Mouse (Mus musculus): ENCODE results near the gene Lmo3. TPM values are rescaled to one million over a fixed set of nuclear protein-coding genes. Genes with fewer than 3 reads are reported as not detected.

Gene Lmo3
- under 1 TPM in 1 of 2 experiments, not detected in 1; 0.16 TPM for total RNA-seq (2021)
- long read RNA-seq, experiment 1, result 0 reads
- long read RNA-seq, experiment 2, partial matches to known transcripts, result 0 of 1 reads
- long read RNA-seq, experiment 2, other reads (novel, unspliced or antisense), result 1 of 1 reads

GRCm38 (mm10) chr6:138581734-138582505 is at the start of gene Lmo3:
Gene Lmo3, minus strand, starts transcription at chr6:138581968.
- DNase-seq (ENCODE audit: low spot score), result no peak

DNA sequence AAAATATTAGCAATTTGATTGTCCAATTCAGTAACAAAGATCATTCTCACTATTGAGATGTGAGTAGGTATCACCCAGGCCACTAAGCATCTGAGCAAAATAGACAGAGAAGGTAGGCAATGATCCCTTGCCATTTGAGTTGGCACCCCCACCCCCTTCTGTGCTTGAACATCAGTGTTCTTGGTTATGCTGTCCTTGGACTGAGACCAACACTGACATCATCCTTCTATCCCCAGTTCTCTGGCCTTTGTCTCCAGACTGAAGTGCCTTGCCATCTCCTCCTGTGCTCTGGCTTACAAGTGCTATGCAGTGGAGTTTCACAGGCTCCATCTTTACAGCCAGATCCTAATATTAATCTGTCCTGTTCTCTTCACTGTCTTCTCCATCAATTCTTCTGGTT is 39.0 kb upstream of the Lmo3 start:
- no peak for DNase-seq (ENCODE audit: low spot score)

DNA sequence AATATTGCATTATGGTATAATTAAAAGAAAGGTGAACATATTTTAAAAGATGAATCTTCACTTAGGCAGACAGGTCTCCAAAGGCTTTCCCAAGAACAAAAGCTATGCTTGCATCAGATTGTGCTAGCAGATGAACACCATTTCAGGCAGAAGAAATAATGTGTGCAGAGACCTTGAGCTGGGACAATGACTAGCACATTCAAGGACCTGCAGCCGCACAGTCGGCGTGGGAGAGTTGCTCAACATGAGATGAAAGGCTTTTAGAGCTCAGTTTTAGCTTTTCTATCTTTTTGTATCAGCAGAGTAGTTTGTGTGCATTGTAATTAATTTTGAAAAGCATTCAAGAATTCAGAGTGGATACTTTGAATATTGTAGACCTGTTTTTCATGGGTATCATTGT is 36.6 kb upstream of the Lmo3 start:
- DNase-seq (ENCODE audit: low spot score), result no peak

DNA sequence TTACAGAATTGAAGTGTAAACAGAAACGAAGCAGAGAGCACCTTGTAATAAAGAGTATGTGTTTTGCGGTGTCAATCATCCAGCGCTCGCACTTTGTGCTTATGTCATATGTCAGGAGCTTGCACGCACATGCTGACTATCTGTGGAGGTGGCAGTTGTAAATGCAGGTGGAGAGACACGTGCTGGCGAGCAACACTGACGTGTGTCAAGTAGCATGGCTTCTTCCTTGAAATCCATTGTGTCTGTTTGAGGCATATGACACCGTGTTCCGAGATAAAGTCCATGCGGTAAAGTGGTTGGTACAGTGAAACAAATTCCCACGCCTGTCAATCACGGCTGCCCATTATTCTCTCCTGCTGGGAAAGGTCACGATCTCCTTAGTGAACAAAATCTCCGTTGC is 15.2 kb upstream of the Lmo3 start:
- DNase-seq (ENCODE audit: low spot score), result no peak

GRCm38 (mm10) chr6:138595991-138596698 is 14.4 kb upstream of the Lmo3 start:
- DNase-seq (ENCODE audit: low spot score), result no peak

DNA sequence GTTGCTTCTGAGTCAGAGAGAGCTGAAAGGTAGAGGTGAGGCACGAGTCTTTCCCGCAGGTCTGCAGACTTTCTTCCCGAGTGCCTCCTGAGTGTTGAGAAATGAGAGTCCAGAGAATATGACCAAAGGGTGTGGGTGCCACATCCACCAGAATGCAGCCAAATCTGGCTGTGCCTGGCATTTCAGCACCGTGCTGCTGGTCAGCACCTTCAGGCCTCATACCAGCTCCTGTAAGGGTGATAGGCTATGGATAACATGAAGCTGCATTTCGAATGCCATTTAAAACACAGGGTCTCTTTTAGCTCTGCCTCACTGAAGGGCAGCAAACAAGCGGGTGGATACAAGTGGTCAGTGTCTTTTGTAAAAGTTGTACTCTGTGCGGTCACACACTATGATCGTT is 1.5 kb upstream of the Lmo3 start:
- DNase-seq (ENCODE audit: low spot score), result no peak

DNA sequence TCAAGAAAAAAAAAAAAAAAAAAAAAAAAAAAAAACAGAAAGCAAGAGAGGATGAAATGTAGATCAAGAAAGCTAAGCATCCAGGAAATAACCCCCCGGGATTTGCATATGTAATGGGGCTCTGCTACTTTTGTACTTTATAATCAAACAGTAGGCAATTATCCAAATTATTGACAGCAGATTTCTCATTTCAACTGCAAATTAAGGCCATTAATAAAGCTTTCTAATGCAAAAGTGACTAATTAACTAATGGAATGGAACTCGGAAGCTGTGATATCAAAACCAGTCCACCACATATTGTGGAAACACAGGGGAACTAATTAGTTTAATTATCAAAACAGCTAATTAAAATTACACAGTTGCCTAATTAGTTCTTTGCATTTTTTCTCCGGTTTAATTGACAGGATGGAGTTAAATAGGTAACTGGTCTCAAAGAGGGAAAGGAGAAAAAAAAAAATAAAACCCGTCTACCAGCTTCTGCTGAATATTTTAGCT is 785 bp upstream of the Lmo3 start:
- DNase-seq (ENCODE audit: low spot score), result no peak

GRCm38 (mm10) chr6:138580491-138581076 is 1.2 kb downstream of the Lmo3 start:
- DNase-seq (ENCODE audit: low spot score), result no peak

DNA sequence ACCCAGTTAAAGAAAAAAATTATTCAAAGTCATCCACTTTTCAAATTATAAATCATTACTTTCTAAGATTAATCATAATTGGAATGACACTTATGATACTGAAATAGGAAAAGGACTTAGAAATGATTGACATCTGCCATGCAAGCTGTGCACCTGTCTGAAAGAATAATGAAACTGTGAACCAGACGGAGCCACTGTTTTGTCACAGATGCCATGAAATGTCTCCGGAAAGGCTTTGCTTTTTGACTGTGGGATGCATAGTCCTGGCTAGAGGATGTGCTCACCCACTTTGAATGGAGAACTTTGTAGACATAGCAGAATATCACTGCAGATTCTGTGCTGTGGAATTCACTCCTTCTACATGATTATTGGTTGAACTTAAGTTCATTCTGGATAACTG is 18.4 kb downstream of the Lmo3 start:
- DNase-seq (ENCODE audit: low spot score), result no peak

GRCm38 (mm10) chr6:138552144-138552543 is 29.6 kb downstream of the Lmo3 start:
- DNase-seq (ENCODE audit: low spot score), result no peak

GRCm38 (mm10) chr6:138534879-138535278 is 46.9 kb downstream of the Lmo3 start:
- no peak for DNase-seq (ENCODE audit: low spot score)

- no peak for DNase-seq (ENCODE audit: low spot score)
These were observed 75.1 kb downstream of the Lmo3 start for GRCm38 (mm10) chr6:138506642-138507041.

GRCm38 (mm10) chr6:138503946-138504345 is 77.8 kb downstream of the Lmo3 start:
- DNase-seq (ENCODE audit: low spot score), result no peak

DNA sequence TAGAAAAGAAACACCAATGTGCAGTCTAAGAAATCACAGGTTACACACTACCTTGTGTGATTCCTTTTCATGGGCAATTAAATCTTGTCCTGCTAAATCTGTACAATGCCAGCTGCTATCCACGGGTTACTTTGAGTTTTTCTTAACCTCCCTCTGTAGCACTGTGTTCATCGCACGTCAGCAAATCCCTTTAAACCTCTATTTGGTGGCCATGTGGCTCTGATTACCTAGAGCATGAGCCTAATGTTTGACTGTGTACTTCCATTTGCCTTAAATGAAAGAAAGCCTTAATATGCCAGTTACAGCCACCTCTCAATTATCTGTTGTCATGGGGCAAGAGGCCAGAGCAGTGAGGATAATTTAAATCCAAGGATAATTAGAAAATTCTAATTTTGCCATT is 98.9 kb downstream of the Lmo3 start:
- no peak for DNase-seq (ENCODE audit: low spot score)

DNA sequence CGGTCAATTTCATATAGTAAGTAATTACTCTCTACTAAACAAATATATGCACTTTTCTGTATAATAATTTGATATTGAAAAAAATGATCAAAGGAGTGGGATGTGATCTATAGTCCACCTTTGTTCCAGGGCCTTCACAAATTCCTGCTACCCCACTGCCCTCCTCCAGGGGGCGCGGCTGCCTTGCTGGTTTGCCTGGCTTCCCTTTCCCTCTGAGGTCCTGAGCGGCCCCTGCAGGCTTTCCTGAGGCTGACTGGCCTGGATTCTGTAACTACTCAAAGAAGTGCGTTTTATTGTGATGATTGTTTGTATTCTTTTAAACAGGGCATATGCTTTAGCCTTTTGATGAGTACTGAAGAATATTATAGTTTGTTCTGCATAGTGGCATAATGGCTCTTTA is 104.2 kb downstream of the Lmo3 start:
- DNase-seq (ENCODE audit: low spot score), result no peak

DNA sequence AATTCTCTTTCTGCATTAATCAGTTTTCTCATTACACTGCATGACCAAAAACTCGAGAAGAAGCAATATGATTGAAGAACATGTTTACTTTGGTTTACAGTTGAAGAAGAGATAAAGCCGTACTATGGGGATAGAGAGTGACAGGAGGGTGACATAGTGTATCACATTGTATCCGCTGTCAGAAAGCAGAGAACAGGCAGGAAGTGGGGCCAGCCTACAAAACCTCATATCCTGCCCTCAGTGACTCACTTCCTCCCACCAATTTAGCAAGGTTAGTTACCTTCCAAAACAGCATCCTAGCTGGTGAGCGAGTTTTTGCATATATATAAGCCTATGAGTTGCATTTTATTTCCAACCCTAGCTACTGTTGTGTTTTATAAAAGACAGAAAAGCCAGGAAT is 112.6 kb downstream of the Lmo3 start:
- no peak for DNase-seq (ENCODE audit: low spot score)

DNA sequence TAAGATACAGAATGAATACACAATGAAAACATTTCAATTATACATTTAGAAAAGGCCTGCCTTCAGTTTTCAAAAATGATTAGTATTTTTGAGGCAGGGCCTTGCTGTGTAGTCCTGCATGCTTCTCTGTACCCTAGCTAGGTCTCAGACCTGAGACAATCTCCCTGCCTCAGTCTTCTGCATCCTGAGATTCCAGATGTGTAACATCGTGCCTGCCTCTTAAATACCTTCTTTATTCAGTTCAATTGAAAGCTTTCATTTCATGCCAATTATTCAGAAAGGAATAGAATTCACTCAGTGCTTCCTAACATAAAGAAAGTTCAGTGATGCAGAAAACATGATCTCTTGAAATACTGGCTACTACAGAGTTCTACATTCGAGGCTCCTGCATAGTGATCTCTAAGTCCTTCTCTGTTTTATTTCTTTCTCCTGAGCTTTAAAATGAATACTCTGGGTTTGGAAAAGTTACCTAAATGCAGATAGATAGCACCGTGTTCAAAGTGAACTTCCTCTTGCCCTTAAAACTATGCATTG is 137.2 kb downstream of the Lmo3 start:
- no peak for DNase-seq (ENCODE audit: low spot score)

DNA sequence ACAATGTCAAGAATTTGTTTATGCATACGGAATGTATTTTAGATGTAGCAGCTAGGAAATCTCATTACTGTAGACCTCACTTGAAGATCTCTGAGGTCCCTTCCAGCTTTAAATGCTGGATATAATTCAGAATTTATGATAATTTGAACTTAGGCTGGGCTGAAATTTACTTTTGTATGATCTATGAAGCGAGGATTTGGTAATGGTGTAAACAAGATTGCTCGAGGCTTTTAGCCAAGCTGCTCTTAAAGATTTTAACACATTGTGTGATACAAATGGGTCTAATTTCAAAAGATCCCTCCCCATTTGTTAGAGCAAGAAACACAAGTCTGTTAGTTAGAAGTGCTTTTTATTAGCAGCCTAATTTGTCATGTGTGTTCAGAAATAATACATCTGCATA is 144.4 kb downstream of the Lmo3 start:
- no peak for DNase-seq (ENCODE audit: low spot score)

DNA sequence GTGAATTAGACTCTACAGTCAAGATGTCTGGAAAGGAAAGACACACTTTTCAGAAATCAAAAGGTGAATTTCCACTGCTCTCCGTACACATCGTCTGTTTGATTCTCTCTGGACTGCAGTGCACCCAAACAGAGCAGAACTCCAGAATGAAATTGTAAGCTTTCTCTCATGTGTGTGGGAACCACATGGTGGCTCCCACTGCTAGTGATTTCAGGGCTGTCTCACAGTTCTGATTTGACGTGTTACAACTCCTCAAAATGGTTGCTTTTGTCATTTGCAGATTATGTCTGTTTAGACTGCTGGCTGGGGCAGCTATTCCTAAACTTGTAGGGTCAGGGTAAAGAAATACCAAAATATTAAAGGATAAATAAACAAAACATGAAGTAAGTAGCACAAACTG is 145.0 kb downstream of the Lmo3 start:
- DNase-seq (ENCODE audit: low spot score), result no peak

DNA sequence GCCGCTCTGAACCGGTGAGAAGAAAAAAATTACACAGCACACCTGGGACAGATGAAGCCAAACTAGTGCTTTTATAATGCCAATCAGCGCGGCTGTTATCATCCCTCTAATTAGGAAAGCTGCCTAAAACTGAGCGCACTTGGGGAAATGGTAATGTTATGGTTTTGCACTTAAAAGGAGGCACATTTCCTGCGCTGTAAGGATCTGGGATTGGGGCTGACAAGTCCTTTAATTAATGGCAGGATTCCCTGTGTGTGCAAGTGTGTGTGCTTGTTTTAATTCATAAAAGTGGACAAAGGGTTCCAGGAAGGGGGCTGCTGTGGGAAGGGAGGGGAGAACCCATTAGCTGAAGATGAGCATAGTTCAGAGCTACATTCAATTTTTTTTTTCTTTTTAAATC is 154.4 kb downstream of the Lmo3 start:
- DNase-seq (ENCODE audit: low spot score), result no peak

DNA sequence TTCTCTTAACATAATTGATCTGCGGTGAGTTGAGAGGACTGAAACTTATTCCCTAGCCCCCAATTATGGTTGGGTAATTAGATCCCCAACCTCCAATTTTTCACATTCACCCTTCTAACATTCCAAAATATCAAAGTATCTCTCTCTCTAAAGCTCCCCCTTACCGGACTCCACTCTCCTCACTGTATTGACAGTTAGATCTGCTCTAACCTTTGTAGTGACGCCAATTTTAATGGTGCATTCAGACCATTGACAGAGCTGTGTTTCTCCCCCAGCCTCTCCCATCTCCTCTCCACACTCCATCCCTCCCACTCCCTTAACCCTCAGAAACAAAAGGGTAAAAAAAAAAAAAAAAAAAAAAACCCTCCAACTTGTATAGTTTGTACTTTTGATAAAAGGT is 154.9 kb downstream of the Lmo3 start:
- no peak for DNase-seq (ENCODE audit: low spot score)
